Mouse (Mus musculus) embryonic stem cell, embryonic (primary cell): ENCODE measurements around the gene Mapkap1.

Source experiments
- CTCF ChIA-PET, 4 experiments: fragments of 300-600 bp in 2 of 4; fragments of 350-600 bp in 2 of 4; sonication (Branson Sonifier 250); formaldehyde crosslinking; loops; one replicate each; lab custom pipeline; 2022; ENCODE audit warnings: inconsistent platforms in 2 of 4; lab: Charles Lee
- POLR2A ChIA-PET, 4 experiments: fragments of 300-600 bp in 2 of 4; fragments of 350-600 bp in 2 of 4; sonication (Branson Sonifier 250); formaldehyde crosslinking; loops; one replicate each; lab custom pipeline; 2022; ENCODE audit warnings: antibody characterized with exemption in 4 of 4, inconsistent platforms in 1 of 4; lab: Charles Lee

Mapkap1 gene

GRCm38 (mm10) chr2:34503975-34504730, 97.6 kb downstream of the Mapkap1 start:
- ChIA-PET CTCF (interaction anchor here in 1 of 4 experiments (0.5 to 1.2 kb wide), 2 partner anchors 12 to 548 kb away, joined by 3 read pairs; no protein-coding TSS in a partner anchor), POLR2A (interaction anchor here in 1 of 4 experiments (0.6 to 2.8 kb wide), 5 partner anchors 8 to 922 kb away, joined by 3 to 8 read pairs (median 3); no protein-coding TSS in a partner anchor)

- POLR2A ChIA-PET: interaction anchor here in 2 of 4 experiments (0.7 to 1.0 kb wide), 2 partner anchors 10 to 92 kb away, joined by 3 to 7 read pairs; no protein-coding TSS in a partner anchor
- CTCF ChIA-PET: interaction anchor here in 2 of 4 experiments (0.7 to 1.1 kb wide), 2 partner anchors 14 to 467 kb away, joined by 3 to 4 read pairs; no protein-coding TSS in a partner anchor
Measured at GRCm38 (mm10) chr2:34506162-34506561, 99.6 kb downstream of the Mapkap1 start.

GRCm38 (mm10) chr2:34509856-34510255, 103.3 kb downstream of the Mapkap1 start:
- ChIA-PET POLR2A (interaction anchor here in 1 of 4 experiments (1.0 kb wide), 1 partner anchor 13 kb away, joined by 3 read pairs; no protein-coding TSS in a partner anchor), CTCF (interaction anchor here in 1 of 4 experiments (1.2 kb wide), 1 partner anchor 10 kb away, joined by 4 read pairs; no protein-coding TSS in a partner anchor)

GRCm38 (mm10) chr2:34515263-34515662, 108.7 kb downstream of the Mapkap1 start:
- ChIA-PET CTCF (interaction anchor here in 2 of 4 experiments (0.7 to 1.3 kb wide), 2 partner anchors 10 to 94 kb away, joined by 3 to 5 read pairs; no protein-coding TSS in a partner anchor), POLR2A (interaction anchor here in 2 of 4 experiments (0.6 to 2.3 kb wide), 4 partner anchors 11 to 390 kb away, joined by 3 to 8 read pairs (median 3); partner anchors contain the start of gene Pbx3 (in 1 of the 2))

- ChIA-PET POLR2A (interaction anchor here in 2 of 4 experiments (0.6 to 1.1 kb wide), 3 partner anchors 13 to 64 kb away, joined by 3 read pairs; no protein-coding TSS in a partner anchor), CTCF (interaction anchor here in 1 of 4 experiments (0.6 kb wide), 1 partner anchor 779 kb away, joined by 3 read pairs; no protein-coding TSS in a partner anchor)
Measured at GRCm38 (mm10) chr2:34518083-34518482, 111.5 kb downstream of the Mapkap1 start.

- ChIA-PET POLR2A (interaction anchor here in 2 of 4 experiments (0.6 to 0.7 kb wide), 2 partner anchors 38 to 65 kb away, joined by 3 read pairs; no protein-coding TSS in a partner anchor), CTCF (no interaction called here)
Measured at GRCm38 (mm10) chr2:34518526-34518925, 112.0 kb downstream of the Mapkap1 start.

- ChIA-PET CTCF (interaction anchor here (0.5 to 2.2 kb wide), 21 partner anchors 10 to 778 kb away, joined by 3 to 7 read pairs (median 3); no protein-coding TSS in a partner anchor), POLR2A (interaction anchor here in 2 of 4 experiments (0.7 to 1.0 kb wide), 2 partner anchors 74 to 102 kb away, joined by 3 read pairs; no protein-coding TSS in a partner anchor)
Measured at GRCm38 (mm10) chr2:34519525-34519924, 113.0 kb downstream of the Mapkap1 start.

- ChIA-PET CTCF (interaction anchor here in 1 of 4 experiments (1.6 kb wide), 1 partner anchor 11 kb away, joined by 5 read pairs; no protein-coding TSS in a partner anchor), POLR2A (interaction anchor here in 1 of 4 experiments (1.4 to 1.9 kb wide), 3 partner anchors 10 to 11 kb away, joined by 3 to 9 read pairs (median 4); no protein-coding TSS in a partner anchor)
Measured at GRCm38 (mm10) chr2:34521384-34521783, 114.8 kb downstream of the Mapkap1 start.

- ChIA-PET POLR2A (no interaction called here), CTCF (interaction anchor here in 1 of 4 experiments (0.7 kb wide), 1 partner anchor 1019 kb away, joined by 3 read pairs; no protein-coding TSS in a partner anchor)
Measured at GRCm38 (mm10) chr2:34526527-34527371, 120.2 kb downstream of the Mapkap1 start.

GRCm38 (mm10) chr2:34528491-34528890, 121.9 kb downstream of the Mapkap1 start:
- ChIA-PET CTCF (interaction anchor here in 1 of 4 experiments (1.3 kb wide), 1 partner anchor 111 kb away, joined by 3 read pairs; no protein-coding TSS in a partner anchor), POLR2A (no interaction called here)

- POLR2A ChIA-PET: interaction anchor here in 1 of 4 experiments (0.9 kb wide), 1 partner anchor 50 kb away, joined by 3 read pairs; no protein-coding TSS in a partner anchor
Measured at GRCm38 (mm10) chr2:34530042-34530441, 123.5 kb downstream of the Mapkap1 start.

GRCm38 (mm10) chr2:34531801-34532298, 125.3 kb downstream of the Mapkap1 start:
- ChIA-PET CTCF (interaction anchor here in 1 of 4 experiments (1.8 kb wide), 1 partner anchor 10 kb away, joined by 5 read pairs; no protein-coding TSS in a partner anchor), POLR2A (interaction anchor here in 2 of 4 experiments (0.7 to 1.4 kb wide), 4 partner anchors 10 to 282 kb away, joined by 3 to 8 read pairs (median 4); no protein-coding TSS in a partner anchor)

More at GRCm38 (mm10) chr2:34530042-34530441, 123.5 kb downstream of the Mapkap1 start:
- CTCF ChIA-PET: interaction anchor here in 2 of 4 experiments (0.6 to 1.0 kb wide), 2 partner anchors 10 to 1039 kb away, joined by 4 read pairs; no protein-coding TSS in a partner anchor

GRCm38 (mm10) chr2:34532394-34532793, 125.8 kb downstream of the Mapkap1 start:
- CTCF ChIA-PET: interaction anchor here in 2 of 4 experiments (0.7 to 1.8 kb wide), 3 partner anchors 11 to 13 kb away, joined by 3 to 5 read pairs (median 3); no protein-coding TSS in a partner anchor
- POLR2A ChIA-PET: interaction anchor here in 1 of 4 experiments (1.4 kb wide), 1 partner anchor 12 kb away, joined by 3 read pairs; no protein-coding TSS in a partner anchor

GRCm38 (mm10) chr2:34533281-34533680, 126.7 kb downstream of the Mapkap1 start:
- CTCF ChIA-PET: interaction anchor here in 1 of 4 experiments (1.0 to 1.8 kb wide), 2 partner anchors 12 to 14 kb away, joined by 3 to 5 read pairs; no protein-coding TSS in a partner anchor
- POLR2A ChIA-PET: interaction anchor here in 1 of 4 experiments (1.4 kb wide), 1 partner anchor 12 kb away, joined by 3 read pairs; no protein-coding TSS in a partner anchor

GRCm38 (mm10) chr2:34534996-34535395, 128.4 kb downstream of the Mapkap1 start:
- ChIA-PET POLR2A (interaction anchor here in 1 of 4 experiments (0.9 to 1.1 kb wide), 4 partner anchors 9 to 162 kb away, joined by 3 to 7 read pairs (median 3); partner anchors contain the start of gene Pbx3), CTCF (interaction anchor here in 1 of 4 experiments (0.6 kb wide), 1 partner anchor 865 kb away, joined by 5 read pairs; no protein-coding TSS in a partner anchor)

- CTCF ChIA-PET: no interaction called here
- POLR2A ChIA-PET: interaction anchor here in 1 of 4 experiments (0.5 kb wide), 1 partner anchor 653 kb away, joined by 4 read pairs; no protein-coding TSS in a partner anchor
Measured at GRCm38 (mm10) chr2:34537356-34537755, 130.8 kb downstream of the Mapkap1 start.
